Mouse (Mus musculus): ENCODE data around the gene Kcnq1.
A peak's percentile ranks its signal among the peaks of the same experiment; 100 is the strongest.

Kcnq1 gene

GRCm38 (mm10) chr7:143087070-143087579 lies 19.0 kb upstream of the Kcnq1 start:
- DNase-seq (ENCODE audit: low read depth in 2 of 2, low spot score in 2 of 2): no peak

GRCm38 (mm10) chr7:143093847-143094246 lies 12.3 kb upstream of the Kcnq1 start:
- DNase-seq (ENCODE audit: low read depth in 2 of 2, low spot score in 2 of 2): no peak

GRCm38 (mm10) chr7:143094592-143095553 lies 11.3 kb upstream of the Kcnq1 start, which contains the start of gene Trpm5:
Trpm5 (minus strand) TSS chr7:143094642.
- peak in 1 of 2 experiments; percentile 24 for DNase-seq (ENCODE audit: low read depth in 2 of 2, low spot score in 2 of 2)

GRCm38 (mm10) chr7:143095554-143095907 lies 10.6 kb upstream of the Kcnq1 start:
- DNase-seq (ENCODE audit: low read depth in 2 of 2, low spot score in 2 of 2): no peak

GRCm38 (mm10) chr7:143100759-143101158 lies 5.4 kb upstream of the Kcnq1 start:
- DNase-seq (ENCODE audit: low read depth in 2 of 2, low spot score in 2 of 2): no peak

GRCm38 (mm10) chr7:143105258-143105897 lies 784 bp upstream of the Kcnq1 start:
- no peak for DNase-seq (ENCODE audit: low read depth in 2 of 2, low spot score in 2 of 2)

- DNase-seq (ENCODE audit: low read depth in 2 of 2, low spot score in 2 of 2): no peak
These were observed 707 bp downstream of the Kcnq1 start for GRCm38 (mm10) chr7:143106672-143107465.

GRCm38 (mm10) chr7:143108200-143108599 lies 2.0 kb downstream of the Kcnq1 start:
- no peak for DNase-seq (ENCODE audit: low read depth in 2 of 2, low spot score in 2 of 2)

GRCm38 (mm10) chr7:143108996-143109660 lies 3.0 kb downstream of the Kcnq1 start:
- DNase-seq (ENCODE audit: low read depth in 2 of 2, low spot score in 2 of 2): no peak

GRCm38 (mm10) chr7:143109696-143110095 lies 3.5 kb downstream of the Kcnq1 start:
- DNase-seq (ENCODE audit: low read depth in 2 of 2, low spot score in 2 of 2): no peak

- DNase-seq (ENCODE audit: low read depth in 2 of 2, low spot score in 2 of 2): no peak
These were observed 4.6 kb downstream of the Kcnq1 start for GRCm38 (mm10) chr7:143110803-143111202.

- DNase-seq (ENCODE audit: low read depth in 2 of 2, low spot score in 2 of 2): no peak
These were observed 5.6 kb downstream of the Kcnq1 start for GRCm38 (mm10) chr7:143111719-143112118.

- no peak for DNase-seq (ENCODE audit: low read depth in 2 of 2, low spot score in 2 of 2)
These were observed 6.2 kb downstream of the Kcnq1 start for GRCm38 (mm10) chr7:143112395-143112794.

- no peak for DNase-seq (ENCODE audit: low read depth in 2 of 2, low spot score in 2 of 2)
These were observed 8.6 kb downstream of the Kcnq1 start for GRCm38 (mm10) chr7:143114773-143115172.

GRCm38 (mm10) chr7:143116521-143116920 lies 10.4 kb downstream of the Kcnq1 start:
- no peak for DNase-seq (ENCODE audit: low read depth in 2 of 2, low spot score in 2 of 2)

GRCm38 (mm10) chr7:143119407-143119806 lies 13.2 kb downstream of the Kcnq1 start:
- no peak for DNase-seq (ENCODE audit: low read depth in 2 of 2, low spot score in 2 of 2)

GRCm38 (mm10) chr7:143119826-143120225 lies 13.7 kb downstream of the Kcnq1 start:
- DNase-seq (ENCODE audit: low read depth in 2 of 2, low spot score in 2 of 2): no peak

GRCm38 (mm10) chr7:143122191-143122590 lies 16.0 kb downstream of the Kcnq1 start:
- DNase-seq (ENCODE audit: low read depth in 2 of 2, low spot score in 2 of 2): no peak

- no peak for DNase-seq (ENCODE audit: low read depth in 2 of 2, low spot score in 2 of 2)
These were observed 17.9 kb downstream of the Kcnq1 start for GRCm38 (mm10) chr7:143123876-143124669.

GRCm38 (mm10) chr7:143124902-143125301 lies 18.7 kb downstream of the Kcnq1 start:
- no peak for DNase-seq (ENCODE audit: low read depth in 2 of 2, low spot score in 2 of 2)

Data from CD8-positive naive resting alpha-beta T cell, adult 2 months (primary cell).